Mouse (Mus musculus) adrenal gland, adult 8-10 months (tissue): ENCODE measurements around the gene Slc17a1. TPM values are rescaled to one million over a fixed set of nuclear protein-coding genes. Genes with fewer than 3 reads are reported as not detected.

Experiments
- microRNA-seq, 2 experiments: library from miRNA; unstranded; fragments of <30 nt; microRNA quantifications; one replicate each; pipeline ENCODE4 v1.2.0; 2022
- total RNA-seq, 4 experiments: library from RNA; stranded (reverse); gene quantifications; 2 replicates each; pipeline ENCODE4 v1.2.4; 2022

Slc17a1 gene
- total RNA-seq, 4 experiments from 2014 or later, result not detected

Small RNA genes within 50 kb of the gene (microRNA-seq; reads per million reads assigned to microRNA genes)
- gene Gm44344, result 0 reads per million in 2 experiments

Other genes starting within 250 kb of the Slc17a1 start
- gene Hist1h2be, start 246.6 kb upstream of the Slc17a1 start, total RNA-seq, result 10 to 100 TPM; 11.0 to 15.5 (median 13.2) TPM
- 10 to 100 TPM; 61.3 to 77.8 (median 63.8) TPM for gene Hist1h1e, start 245.2 kb upstream of the Slc17a1 start, total RNA-seq
- gene Hist1h2ac, start 183.8 kb upstream of the Slc17a1 start, total RNA-seq, result 1 to 10 TPM; 1.8 to 3.2 (median 2.3) TPM
- gene Hist1h2bc, start 183.6 kb upstream of the Slc17a1 start, total RNA-seq, result 100 to 1,000 TPM; 105 to 176 (median 135) TPM
- gene Hist1h1t, start 171.9 kb upstream of the Slc17a1 start, total RNA-seq, result under 1 TPM in 1 of 4 experiments, not detected in 3; 0.26 TPM
- 10 to 100 TPM; 71.9 to 93.9 (median 88.6) TPM for gene Hist1h4c, start 169.3 kb upstream of the Slc17a1 start, total RNA-seq
- gene Hfe, start 156.9 kb upstream of the Slc17a1 start, total RNA-seq, result 10 to 100 TPM; 27.4 to 41.7 (median 33.5) TPM
- 100 to 1,000 TPM; 212 to 290 (median 255) TPM for gene Hist1h1c, start 128.9 kb upstream of the Slc17a1 start, total RNA-seq
- gene Hist1h3c, start 122.1 kb upstream of the Slc17a1 start, total RNA-seq, result 10 to 100 TPM in 1 of 4 experiments, 1 to 10 TPM in 3; 4.3 to 10.9 (median 7.4) TPM
- gene Hist1h2bb, start 121.0 kb upstream of the Slc17a1 start, total RNA-seq, result 10 to 100 TPM; 14.8 to 24.3 (median 20.0) TPM
- gene Hist1h2ab, start 116.6 kb upstream of the Slc17a1 start, total RNA-seq, result 10 to 100 TPM; 24.0 to 37.5 (median 29.3) TPM
- 10 to 100 TPM; 18.1 to 29.8 (median 26.6) TPM for gene Hist1h3b, start 115.5 kb upstream of the Slc17a1 start, total RNA-seq
- gene Hist1h4b, start 110.7 kb upstream of the Slc17a1 start, total RNA-seq, result 100 to 1,000 TPM in 1 of 4 experiments, 10 to 100 TPM in 3; 69.6 to 104 (median 91.8) TPM
- gene Hist1h4a, start 106.5 kb upstream of the Slc17a1 start, total RNA-seq, result 10 to 100 TPM; 18.1 to 29.1 (median 26.8) TPM
- 10 to 100 TPM; 28.7 to 37.4 (median 36.4) TPM for gene Hist1h3a, start 105.4 kb upstream of the Slc17a1 start, total RNA-seq
- 10 to 100 TPM; 16.7 to 20.1 (median 18.6) TPM for gene Hist1h1a, start 104.1 kb upstream of the Slc17a1 start, total RNA-seq
- under 1 TPM in 3 of 4 experiments, not detected in 1; 0.24 to 0.48 (median 0.26) TPM for gene Trim38, start 97.8 kb upstream of the Slc17a1 start, total RNA-seq
- under 1 TPM in 1 of 4 experiments, not detected in 3; 0.06 TPM for gene Slc17a2, start 60.8 kb upstream of the Slc17a1 start, total RNA-seq
- gene Slc17a3, start 28.3 kb upstream of the Slc17a1 start, total RNA-seq, result 1 to 10 TPM in 1 of 4 experiments, under 1 TPM in 3; 0.18 to 1.4 (median 0.76) TPM
- under 1 TPM in 3 of 4 experiments, not detected in 1; 0.13 to 0.38 (median 0.15) TPM for gene Slc17a4, start 47.3 kb downstream of the Slc17a1 start, total RNA-seq
- not detected for gene Hist1h2ba, start 66.4 kb downstream of the Slc17a1 start, total RNA-seq
- not detected for gene Hist1h2aa, start 66.7 kb downstream of the Slc17a1 start, total RNA-seq
- 1 to 10 TPM; 2.3 to 4.4 (median 3.1) TPM for gene Scgn, start 123.5 kb downstream of the Slc17a1 start, total RNA-seq